Mouse (Mus musculus) CH12.LX (cell line): ENCODE data around the gene Ccdc62. TPM values are rescaled to one million over a fixed set of nuclear protein-coding genes. Genes with fewer than 3 reads are reported as not detected.

Source experiments
- DNase-seq: peaks from one replicate; pipeline ENCODE4 v3.0.0-alpha.2; 2013; ENCODE audit errors: extremely low read depth
- H3K27ac ChIP-seq: 2 replicates; pipeline ENCODE4 v1.5.1; 2012; ENCODE audit warnings: low read depth, mild to moderate bottlenecking, control low read depth, moderate library complexity; ENCODE audit not compliant: insufficient read depth
- H3K27me3 ChIP-seq: replicated peaks from 2 replicates; pipeline ENCODE3; 2012; ENCODE audit warnings: inconsistent platforms
- H3K36me3 ChIP-seq, 2 experiments: replicated peaks in 1 of 2; 2 replicates each; pipeline versions ENCODE3 to v1.6.1; 2012; ENCODE audit warnings: inconsistent platforms in 1 of 2, low read length in 1 of 2, mild to moderate bottlenecking in 1 of 2, mixed read lengths in 1 of 2, moderate library complexity in 1 of 2; ENCODE audit not compliant: control insufficient read depth in 1 of 2, insufficient read depth in 1 of 2
- H3K4me1 ChIP-seq, 2 experiments: 2 replicates each; pipeline ENCODE4 v1.6.1; 2012; ENCODE audit warnings: inconsistent platforms in 1 of 2, moderate library complexity in 1 of 2; ENCODE audit not compliant: insufficient read depth in 2 of 2, control insufficient read depth in 1 of 2
- H3K4me2 ChIP-seq: 2 replicates; pipeline ENCODE4 v1.6.1; 2012; ENCODE audit warnings: low read depth, mild to moderate bottlenecking, control low read depth; ENCODE audit not compliant: poor library complexity, insufficient read depth, severe bottlenecking
- H3K4me3 ChIP-seq, 3 experiments: fragments of 150-350 bp in 1 of 3; sonication (generic) in 1 of 3; replicated peaks in 1 of 3; 2 replicates each; pipeline versions ENCODE3 to v1.5.1; 2011 to 2012; ENCODE audit warnings: low read depth in 2 of 3, low read length in 2 of 3, mild to moderate bottlenecking in 2 of 3, moderate library complexity in 2 of 3, control low read depth in 1 of 3, improper control_type of control experiment in 1 of 3, inconsistent platforms in 1 of 3, mixed read lengths in 1 of 3; ENCODE audit not compliant: poor library complexity in 1 of 3
- H3K79me2 ChIP-seq: replicated peaks from 2 replicates; pipeline ENCODE4 v1.6.1; 2012; ENCODE audit warnings: mild to moderate bottlenecking, moderate library complexity; ENCODE audit not compliant: control insufficient read depth, poor library complexity, insufficient read depth, severe bottlenecking; ENCODE audit errors: extremely low read depth
- H3K9ac ChIP-seq: 2 replicates; pipeline ENCODE4 v1.6.1; 2012; ENCODE audit warnings: low read depth, mild to moderate bottlenecking, control low read depth, moderate library complexity; ENCODE audit not compliant: insufficient read depth
- H3K9me3 ChIP-seq: replicated peaks from 2 replicates; pipeline ENCODE3; 2012; ENCODE audit warnings: low read length, inconsistent platforms, mixed read lengths
- BHLHE40 ChIP-seq: IDR thresholded peaks from 2 replicates; pipeline ENCODE4 v1.6.1; 2011; ENCODE audit warnings: mild to moderate bottlenecking, low read depth, low read length, improper control_type of control experiment
- CHD1 ChIP-seq: IDR thresholded peaks from 2 replicates; pipeline ENCODE4 v1.6.1; 2012; ENCODE audit warnings: low read depth, low read length, improper control_type of control experiment, inconsistent platforms
- CTCF ChIP-seq, 2 experiments: IDR thresholded peaks in 1 of 2; conservative IDR thresholded peaks in 1 of 2; 2 replicates each; pipeline ENCODE4 v1.5.1; 2011 to 2012; ENCODE audit warnings: low read depth in 2 of 2, low read length in 2 of 2, improper control_type of control experiment in 1 of 2, inconsistent platforms in 1 of 2, mild to moderate bottlenecking in 1 of 2, moderate library complexity in 1 of 2
- EP300 ChIP-seq: IDR thresholded peaks from 2 replicates; pipeline ENCODE4 v1.6.1; 2011; ENCODE audit warnings: low read length, improper control_type of control experiment
- GABPA ChIP-seq: IDR thresholded peaks from 2 replicates; pipeline ENCODE4 v1.6.1; 2012; ENCODE audit warnings: low read depth, low read length, improper control_type of control experiment, inconsistent platforms; ENCODE audit not compliant: insufficient replicate concordance
- HCFC1 ChIP-seq: IDR thresholded peaks from 2 replicates; pipeline ENCODE4 v1.6.1; 2012; ENCODE audit warnings: low read depth, mild to moderate bottlenecking, inconsistent platforms, low read length, improper control_type of control experiment
- JUN ChIP-seq: IDR thresholded peaks from 2 replicates; pipeline ENCODE4 v1.6.1; 2011; ENCODE audit warnings: low read depth, mild to moderate bottlenecking, low read length, improper control_type of control experiment, moderate library complexity; ENCODE audit not compliant: insufficient read depth
- KAT2A ChIP-seq: IDR thresholded peaks from 2 replicates; pipeline ENCODE4 v1.6.1; 2012; ENCODE audit warnings: low read length, improper control_type of control experiment, inconsistent platforms; ENCODE audit not compliant: insufficient replicate concordance
- MAFK ChIP-seq: IDR thresholded peaks from 2 replicates; pipeline ENCODE4 v1.6.1; 2011; ENCODE audit warnings: low read length, improper control_type of control experiment; ENCODE audit not compliant: insufficient replicate concordance
- MAX ChIP-seq: IDR thresholded peaks from 2 replicates; pipeline ENCODE4 v1.6.1; 2011; ENCODE audit warnings: low read length, improper control_type of control experiment
- MAZ ChIP-seq: IDR thresholded peaks from 2 replicates; pipeline ENCODE4 v1.6.1; 2012; ENCODE audit warnings: low read depth, mild to moderate bottlenecking, inconsistent platforms, low read length, improper control_type of control experiment, moderate library complexity
- MYC ChIP-seq: IDR thresholded peaks from 2 replicates; pipeline ENCODE4 v1.6.1; 2011; ENCODE audit warnings: low read depth, mild to moderate bottlenecking, improper control_type of control experiment, low read length
- NRF1 ChIP-seq: IDR thresholded peaks from 2 replicates; pipeline ENCODE4 v1.6.1; 2014; ENCODE audit warnings: low read depth, mild to moderate bottlenecking, inconsistent platforms, low read length, improper control_type of control experiment, moderate library complexity
- RAD21 ChIP-seq: IDR thresholded peaks from 2 replicates; pipeline ENCODE4 v1.6.1; 2011; ENCODE audit warnings: low read depth, mild to moderate bottlenecking, low read length, improper control_type of control experiment, moderate library complexity
- RCOR1 ChIP-seq: conservative IDR thresholded peaks from 2 replicates; pipeline ENCODE4 v1.6.1; 2012; ENCODE audit warnings: low read depth, mild to moderate bottlenecking, inconsistent platforms, low read length, improper control_type of control experiment
- TBP ChIP-seq: conservative IDR thresholded peaks from 2 replicates; pipeline ENCODE4 v1.6.1; 2011; ENCODE audit warnings: low read depth, low read length, improper control_type of control experiment
- USF1 ChIP-seq: IDR thresholded peaks from 2 replicates; pipeline ENCODE4 v1.6.1; 2014; ENCODE audit warnings: low read depth, mild to moderate bottlenecking, inconsistent platforms, low read length, improper control_type of control experiment
- USF2 ChIP-seq: conservative IDR thresholded peaks from 2 replicates; pipeline ENCODE4 v1.6.1; 2011; ENCODE audit warnings: low read depth, low read length, improper control_type of control experiment
- ZC3H11A ChIP-seq: IDR thresholded peaks from 2 replicates; pipeline ENCODE4 v1.6.1; 2012; ENCODE audit warnings: low read depth, mild to moderate bottlenecking, inconsistent platforms, low read length, improper control_type of control experiment
- ZKSCAN1 ChIP-seq: IDR thresholded peaks from 2 replicates; pipeline ENCODE4 v1.6.1; 2012; ENCODE audit warnings: low read depth, inconsistent platforms, low read length, improper control_type of control experiment, borderline replicate concordance
- ZMIZ1 ChIP-seq: IDR thresholded peaks from 2 replicates; pipeline ENCODE4 v1.6.1; 2012; ENCODE audit warnings: low read depth, mild to moderate bottlenecking, inconsistent platforms, low read length, improper control_type of control experiment
- dilution Hi-C: fragments of 300-500 bp; cut with MboI; formaldehyde crosslinking; loops from 2 replicates; pipeline ENCODE4 v1.14.3; 2020; ENCODE audit warnings: low sequenced_read_pairs; ENCODE audit not compliant: extremely low pct_unique_long_range_greater_than_20kb, extremely low pct_ligation_motif_present
- in situ Hi-C: fragments of 300-500 bp; cut with MboI; formaldehyde crosslinking; loops from 3 replicates; pipeline ENCODE4 v1.14.3; 2019; ENCODE audit warnings: low sequenced_read_pairs, low pct_ligation_motif_present, low pct_unique_long_range_greater_than_20kb, mixed read lengths
- polyA plus RNA-seq: library from polyadenylated mRNA; unstranded; fragments of >175 nt; gene quantifications from 2 replicates; pipeline ENCODE4 v1.2.1, GENCODE M21; 2012; ENCODE audit warnings: low read depth; ENCODE audit not compliant: insufficient read length
- total RNA-seq, 2 experiments: library from RNA; depleted of rRNA; stranded (reverse); fragments of 300-350 nt in 1 of 2; fragments of >200 nt in 1 of 2; gene quantifications; 2 replicates each; pipeline ENCODE4 v1.2.3; 2012 to 2014

Ccdc62 gene
- total and polyA plus RNA-seq, 3 experiments = 1.6 to 5.3 (median 2.0) TPM

- no peak overlapping the region for H3K4me2 ChIP-seq
- dilution Hi-C loops = no loop called here
These were observed 33.1 kb upstream of the Ccdc62 start for GRCm38 (mm10) chr5:123897352-123897751.

DNA sequence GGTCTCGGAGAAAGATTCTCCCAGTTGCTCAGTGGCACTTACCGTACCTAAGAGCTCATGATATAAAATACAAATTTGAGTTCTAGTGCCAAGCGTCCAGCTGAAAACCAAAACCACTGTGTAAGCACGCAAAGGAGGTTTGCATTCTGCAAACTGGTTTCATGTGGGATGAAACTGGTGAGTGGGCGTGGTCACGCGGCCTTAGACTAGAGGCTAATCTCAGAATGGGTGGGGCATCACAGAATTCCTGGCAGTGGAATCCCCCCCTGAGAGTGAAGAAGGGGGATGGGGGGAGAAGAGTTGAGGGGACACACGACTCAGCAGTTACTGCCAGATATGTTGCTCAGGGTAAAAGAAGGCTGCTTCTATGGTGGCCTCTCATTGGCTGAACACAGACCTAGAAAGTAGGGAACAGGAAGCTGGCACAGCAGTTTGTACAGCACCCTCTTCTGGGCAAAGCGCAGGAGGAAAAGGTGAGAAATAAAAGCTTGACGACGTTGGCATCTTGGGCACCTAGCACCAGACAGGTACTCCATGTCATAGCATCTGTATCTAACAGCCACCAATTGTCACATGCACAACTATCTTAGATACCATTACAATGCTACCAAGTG lies 26.3 kb upstream of the Ccdc62 start:
- peaks cover 3% of the 10 kb centered on the region for H3K9me3 ChIP-seq
- no peak overlapping the region for H3K27ac ChIP-seq
- no peak overlapping the region for H3K4me3 ChIP-seq
- H3K4me2 ChIP-seq = no peak overlapping the region
- no peak for DNase-seq
- peaks cover 18% of the 10 kb centered on the region for H3K79me2 ChIP-seq
- H3K27me3 ChIP-seq = no peaks in the 10 kb centered on the region
- dilution Hi-C loops = no loop called here
- no peak overlapping the region for H3K9ac ChIP-seq
- H3K36me3 ChIP-seq = peaks cover 5 to 11% of the 10 kb centered on the region in 2 experiments
- in situ Hi-C loops = loop anchor here (25.0 kb wide), 1 partner anchor 267 kb away; no protein-coding TSS in a partner anchor
- H3K4me1 ChIP-seq = peaks cover 11 to 27% of the 10 kb centered on the region in 2 experiments
- no peak for TF ChIP-seq JUN
- peak in 1 of 2 experiments; percentile 1; a peak in 1 of 4 replicates for TF ChIP-seq CTCF (conservative IDR thresholded peaks at IDR 0.05 in 1 of 2, IDR thresholded peaks at IDR 0.05 in 1 of 2; ENCODE audit: low read depth in 2 of 2, low read length in 2 of 2)

More at GRCm38 (mm10) chr5:123897352-123897751, 33.1 kb upstream of the Ccdc62 start:
- Histone ChIP-seq H3K36me3 (no peaks in the 10 kb centered on the region), H3K4me3 (no peak overlapping the region), H3K27me3 (no peaks in the 10 kb centered on the region), H3K9me3 (no peaks in the 10 kb centered on the region), H3K9ac (no peak overlapping the region), H3K79me2 (no peaks in the 10 kb centered on the region), H3K27ac (no peak overlapping the region), H3K4me1 (peaks cover 0 to 38% of the 10 kb centered on the region in 2 experiments; a peak in 2 of 4 replicates)
- in situ Hi-C loops = no loop called here
- TF ChIP-seq USF1 = peak; percentile 46; the same call in 1 of the 2 replicates
- TF ChIP-seq BHLHE40 = 0 out of 2 replicates have a peak, but pooled peaks have one; percentile 21
- no peak for TF ChIP-seq GABPA
- no peak for TF ChIP-seq ZKSCAN1
- peak; percentile 25; the same call in 1 of the 2 replicates for TF ChIP-seq USF2
- DNase-seq = no peak

- Histone ChIP-seq H3K79me2 (peaks cover 24% of the 10 kb centered on the region), H3K4me3 (peak overlapping the region; percentile 33 to 80 (median 50)), H3K9ac (peak overlapping the region; percentile 46), H3K4me1 (peaks cover 17 to 35% of the 10 kb centered on the region in 2 experiments), H3K4me2 (peak overlapping the region; percentile 87), H3K27ac (peak overlapping the region; percentile 91), H3K27me3 (no peaks in the 10 kb centered on the region), H3K9me3 (peaks cover 3% of the 10 kb centered on the region), H3K36me3 (peaks cover 15 to 31% of the 10 kb centered on the region in 2 experiments)
- dilution Hi-C loops (no loop called here), in situ Hi-C loops (loop anchor here (5.0 to 25.0 kb wide), 2 partner anchors 84 to 269 kb away; no protein-coding TSS in a partner anchor)
- DNase-seq = peak; percentile 88
- TF ChIP-seq KAT2A (0 out of 2 replicates have a peak, but pooled peaks have one; percentile 44), EP300 (peak; percentile 92), BHLHE40 (peak; percentile 71), MYC (no peak; the same call in 1 of the 2 replicates), JUN (peak; percentile 58; the same call in 1 of the 2 replicates), RAD21 (no peak), NRF1 (no peak), ZMIZ1 (peak; percentile 97), MAX (peak; percentile 62; the same call in 1 of the 2 replicates), ZC3H11A (0 out of 2 replicates have a peak, but pooled peaks have one; percentile 7), CHD1 (no peak), TBP (peak; percentile 95), RCOR1 (no peak; the same call in none of the 2 replicates), MAZ (peak; percentile 41; the same call in 1 of the 2 replicates), HCFC1 (no peak), MAFK (peak; percentile 51; the same call in 1 of the 2 replicates)
These were observed 24.1 kb upstream of the Ccdc62 start for GRCm38 (mm10) chr5:123906146-123906975.
